Mouse (Mus musculus) layer of hippocampus, postnatal 10 days (tissue): Measurements from ENCODE around the gene Nrl. TPM values are rescaled to one million over a fixed set of nuclear protein-coding genes. Genes with fewer than 3 reads are reported as not detected.
A peak's percentile ranks its signal among the peaks of the same experiment; 100 is the strongest.

Source experiments
- DNase-seq, 2 experiments: peaks; one replicate each; pipeline ENCODE4 v3.0.0; 2021; ENCODE audit warnings: low spot score in 2 of 2
- total RNA-seq, 2 experiments: library from RNA; stranded (reverse); gene quantifications; 2 replicates each; pipeline ENCODE4 v1.2.3; 2021

Gene Nrl
- total RNA-seq, 2 experiments from 2014 or later = 0.34 to 0.76 TPM

GRCm38 (mm10) chr14:55490361-55491201, 34.2 kb downstream of the Nrl start, which contains the start of gene Carmil3:
Gene Carmil3 (plus strand): TSS chr14:55490651.
- DNase-seq = peak; percentile 81 to 90

- no peak for DNase-seq
Measured at GRCm38 (mm10) chr14:55486836-55487235, 37.9 kb downstream of the Nrl start.

- peak in 1 of 2 experiments; percentile 55 for DNase-seq
Measured at GRCm38 (mm10) chr14:55484430-55485085, 40.2 kb downstream of the Nrl start.

- DNase-seq = no peak
Measured at GRCm38 (mm10) chr14:55479629-55480028, 45.2 kb downstream of the Nrl start.

- DNase-seq = peak; percentile 68 to 75
Measured at GRCm38 (mm10) chr14:55478651-55479599, 45.9 kb downstream of the Nrl start, which contains the start of gene Dhrs4. Gene Dhrs4 (plus strand): TSS chr14:55478758.

- no peak for DNase-seq
Measured at GRCm38 (mm10) chr14:55477829-55478228, 47.0 kb downstream of the Nrl start.

GRCm38 (mm10) chr14:55477421-55477820, 47.4 kb downstream of the Nrl start:
- DNase-seq = no peak

GRCm38 (mm10) chr14:55475654-55476053, 49.1 kb downstream of the Nrl start:
- no peak for DNase-seq

- no peak for DNase-seq
Measured at GRCm38 (mm10) chr14:55470806-55471205, 54.0 kb downstream of the Nrl start.

- no peak for DNase-seq
Measured at GRCm38 (mm10) chr14:55469821-55470220, 55.0 kb downstream of the Nrl start.

- no peak for DNase-seq
Measured at GRCm38 (mm10) chr14:55469041-55469440, 55.7 kb downstream of the Nrl start.

Other genes starting within 250 kb of the Nrl start
- gene Dhrs4, start 46.2 kb downstream of the Nrl start, total RNA-seq = 10 to 100 TPM; 16.5 to 17.7 TPM
- 100 to 1,000 TPM; 106 to 144 TPM for gene Carmil3, start 34.3 kb downstream of the Nrl start, total RNA-seq
- 100 to 1,000 TPM; 306 to 335 TPM for gene Cpne6, start 14.5 kb downstream of the Nrl start, total RNA-seq
- gene Pck2, start 15.3 kb upstream of the Nrl start, total RNA-seq = 10 to 100 TPM; 20.4 to 21.4 TPM
- gene Dcaf11, start 35.0 kb upstream of the Nrl start, total RNA-seq = 10 to 100 TPM; 61.3 to 66.7 TPM
- gene A730061H03Rik, start 35.4 kb upstream of the Nrl start, total RNA-seq = 1 to 10 TPM in 1 of 2 experiments, not detected in 1; 1.2 TPM
- gene Fitm1, start 50.6 kb upstream of the Nrl start, total RNA-seq = not detected
- 10 to 100 TPM; 87.3 to 91.8 TPM for gene Psme1, start 53.1 kb upstream of the Nrl start, total RNA-seq
- 10 to 100 TPM; 50.2 to 54.6 TPM for gene Emc9, start 60.3 kb upstream of the Nrl start, total RNA-seq
- gene Psme2, start 66.1 kb upstream of the Nrl start, total RNA-seq = 10 to 100 TPM; 54.0 to 62.7 TPM
- 10 to 100 TPM; 35.6 to 37.2 TPM for gene Rnf31, start 66.7 kb upstream of the Nrl start, total RNA-seq
- gene Irf9, start 78.6 kb upstream of the Nrl start, total RNA-seq = 10 to 100 TPM; 11.1 to 13.0 TPM
- 1 to 10 TPM; 1.4 to 2.3 TPM for gene Rec8, start 93.1 kb upstream of the Nrl start, total RNA-seq
- gene Ipo4, start 111.0 kb upstream of the Nrl start, total RNA-seq = 100 to 1,000 TPM; 131 to 145 TPM
- 1 to 10 TPM; 3.0 to 6.1 TPM for gene Gm49378, start 112.9 kb upstream of the Nrl start, total RNA-seq
- 10 to 100 TPM; 42.0 to 55.9 TPM for gene Tm9sf1, start 118.8 kb upstream of the Nrl start, total RNA-seq
- 1 to 10 TPM; 1.3 to 1.5 TPM for gene Tssk4, start 125.2 kb upstream of the Nrl start, total RNA-seq
- 10 to 100 TPM; 47.8 to 50.0 TPM for gene Mdp1, start 135.5 kb upstream of the Nrl start, total RNA-seq
- gene Gmpr2, start 147.0 kb upstream of the Nrl start, total RNA-seq = 10 to 100 TPM; 29.1 TPM
- gene Nedd8, start 147.1 kb upstream of the Nrl start, total RNA-seq = 100 to 1,000 TPM; 320 to 339 TPM
- gene Tinf2, start 156.8 kb upstream of the Nrl start, total RNA-seq = 10 to 100 TPM; 18.4 to 23.9 TPM
- gene Tgm1, start 188.9 kb upstream of the Nrl start, total RNA-seq = under 1 TPM; 0.16 to 0.18 TPM
- 10 to 100 TPM; 42.0 to 54.1 TPM for gene Rabggta, start 197.3 kb upstream of the Nrl start, total RNA-seq
- 100 to 1,000 TPM; 103 to 110 TPM for gene Dhrs1, start 220.7 kb upstream of the Nrl start, total RNA-seq
- 10 to 100 TPM; 16.4 to 17.1 TPM for gene Nop9, start 220.7 kb upstream of the Nrl start, total RNA-seq
- gene Cideb, start 233.5 kb upstream of the Nrl start, total RNA-seq = under 1 TPM; 0.47 to 0.89 TPM
- under 1 TPM; 0.45 to 0.64 TPM for gene Ltb4r2, start 236.4 kb upstream of the Nrl start, total RNA-seq
- gene Ltb4r1, start 241.0 kb upstream of the Nrl start, total RNA-seq = under 1 TPM; 0.62 to 0.69 TPM